Mouse (Mus musculus) bone marrow, adult 2 months (tissue): ENCODE measurements around the gene Cdh23.

ENCODE experiments used
- CTCF ChIP-seq: fragments of 200-500 bp; IDR thresholded peaks from 2 replicates; pipeline ENCODE4 v1.5.1; 2011; ENCODE audit warnings: low read length, control low read depth; ENCODE audit not compliant: control insufficient read depth, insufficient read depth
- POLR2A ChIP-seq: fragments of 200-500 bp; IDR thresholded peaks from 2 replicates; pipeline ENCODE4 v1.6.1; 2011; ENCODE audit warnings: low read depth, mild to moderate bottlenecking, control low read depth, low read length, borderline replicate concordance; ENCODE audit not compliant: control insufficient read depth

GRCm38 (mm10) chr10:60606661-60607060 lies 89.6 kb downstream of the Cdh23 start:
- TF ChIP-seq POLR2A (no peak), CTCF (no peak)
